Mouse (Mus musculus) T-helper 2 cell (primary cell): Measurements from ENCODE around the gene Ctrb1.

Experiments
- in situ Hi-C: fragments of 300-600 bp; cut with MboI, MseI; formaldehyde crosslinking; loops from one replicate; pipeline ENCODE4 v1.15.1; 2025; ENCODE audit warnings: high pct_unique_total_duplicates

Ctrb1 gene

DNA sequence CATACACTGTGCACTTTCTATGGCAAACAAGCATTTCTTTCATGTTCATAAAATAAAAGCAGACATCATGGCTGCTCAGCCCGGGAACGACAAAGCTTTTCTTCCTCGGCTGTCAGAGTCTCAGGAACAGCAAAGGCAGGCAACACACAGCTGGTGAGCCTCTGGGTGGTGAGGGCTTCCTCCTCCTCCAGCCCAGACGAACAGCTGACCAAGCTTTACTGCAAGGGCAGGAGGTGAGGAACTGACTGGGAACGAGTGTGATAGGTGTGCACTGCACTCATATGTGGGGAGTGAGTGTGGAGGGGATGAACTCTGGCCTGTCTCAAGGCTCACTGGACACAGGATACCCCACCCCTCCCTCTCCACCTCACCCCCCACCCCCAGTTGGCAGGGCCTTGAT lies 28.1 kb upstream of the Ctrb1 start:
- in situ Hi-C loops, result no loop called here

DNA sequence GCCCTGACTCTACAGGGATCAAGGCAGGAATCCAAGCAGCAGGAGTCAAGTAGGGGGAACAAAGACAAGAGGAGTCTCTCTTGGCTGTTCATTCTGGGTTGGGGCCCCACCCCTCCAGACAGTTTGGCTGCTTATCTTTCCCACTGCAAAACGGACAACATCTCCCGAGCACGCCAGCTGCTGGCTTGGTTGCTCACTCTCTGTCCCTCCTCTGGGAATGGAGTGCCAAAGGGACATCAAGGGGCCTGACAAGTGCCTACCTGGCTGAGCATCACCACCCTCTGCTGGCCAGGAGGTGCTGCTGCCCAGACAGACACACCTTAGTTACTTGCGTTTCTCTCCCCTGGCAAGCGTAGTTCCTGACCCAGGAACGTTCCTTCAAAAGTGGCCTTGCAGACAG lies 27.1 kb upstream of the Ctrb1 start:
- in situ Hi-C loops, result no loop called here

- in situ Hi-C loops, result no loop called here
Observed at GRCm38 (mm10) chr8:111717488-111717792, 26.6 kb upstream of the Ctrb1 start.

GRCm38 (mm10) chr8:111716603-111717487 lies 26.0 kb upstream of the Ctrb1 start:
- in situ Hi-C loops, result no loop called here

DNA sequence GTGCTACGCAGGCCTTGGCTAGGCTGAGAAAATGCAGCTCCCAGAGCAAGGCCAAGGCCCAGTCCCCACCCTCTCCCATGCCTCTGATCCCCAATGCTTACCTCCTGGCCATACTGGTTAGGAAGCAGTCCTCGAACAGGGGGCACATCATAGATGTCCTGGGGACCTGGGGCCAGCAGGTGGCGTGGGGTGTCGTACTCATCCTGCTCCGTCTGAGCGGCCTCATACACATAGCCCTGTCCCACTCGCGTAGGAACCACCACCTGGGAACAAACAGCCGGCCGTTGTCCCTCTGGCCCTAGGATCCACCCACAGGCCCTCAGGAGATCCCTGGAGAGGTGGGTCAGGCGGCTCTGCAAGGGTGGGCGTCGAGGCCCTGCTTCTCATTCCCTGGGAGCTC lies 24.7 kb upstream of the Ctrb1 start:
- in situ Hi-C loops, result no loop called here

DNA sequence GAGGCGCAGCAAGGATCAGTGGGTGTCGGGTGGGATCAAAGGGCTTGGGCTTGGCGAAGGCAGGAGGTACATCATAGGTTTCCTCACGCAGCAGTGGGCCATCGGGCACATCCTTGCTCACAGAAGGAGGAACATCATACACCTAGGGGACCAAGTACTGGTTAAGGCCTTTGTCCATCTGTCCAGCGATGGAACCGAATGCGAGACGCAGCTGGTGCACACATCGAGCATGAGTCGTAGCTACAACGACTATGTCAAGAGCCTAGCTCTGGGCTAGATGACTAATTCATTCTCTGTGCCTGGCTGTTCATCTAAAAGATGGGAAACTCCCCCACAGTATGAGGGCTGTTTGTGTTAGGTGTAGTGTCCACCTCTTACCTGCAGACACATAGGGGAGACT lies 23.5 kb upstream of the Ctrb1 start:
- in situ Hi-C loops, result no loop called here

GRCm38 (mm10) chr8:111713817-111714216 lies 23.0 kb upstream of the Ctrb1 start:
- in situ Hi-C loops, result no loop called here

GRCm38 (mm10) chr8:111713291-111713690 lies 22.5 kb upstream of the Ctrb1 start:
- in situ Hi-C loops, result no loop called here

DNA sequence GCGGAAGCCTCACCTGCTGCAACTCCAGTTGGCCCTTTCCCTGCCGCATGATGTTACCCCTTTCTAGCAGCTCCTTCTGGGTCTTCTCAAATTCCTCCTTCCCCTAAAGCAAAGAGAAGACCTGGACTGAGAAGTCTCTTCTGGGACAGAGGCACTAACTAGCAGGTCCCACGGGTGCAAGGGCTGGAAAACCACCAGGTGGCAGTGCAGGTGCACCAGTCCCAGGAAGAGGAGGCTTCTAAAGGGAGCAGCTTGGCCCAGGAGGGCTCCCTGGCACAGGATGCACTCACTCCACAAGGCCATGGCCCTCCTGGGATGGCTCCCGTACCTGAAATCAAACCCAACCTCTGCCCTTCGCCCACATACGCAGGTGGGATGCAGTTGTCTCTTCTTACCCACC lies 21.8 kb upstream of the Ctrb1 start:
- in situ Hi-C loops, result no loop called here

- in situ Hi-C loops, result no loop called here
Observed at GRCm38 (mm10) chr8:111712135-111712534, 21.3 kb upstream of the Ctrb1 start.

- in situ Hi-C loops, result no loop called here
Observed at GRCm38 (mm10) chr8:111710777-111711485, 20.1 kb upstream of the Ctrb1 start.

GRCm38 (mm10) chr8:111709223-111709622 lies 18.4 kb upstream of the Ctrb1 start:
- in situ Hi-C loops, result no loop called here

DNA sequence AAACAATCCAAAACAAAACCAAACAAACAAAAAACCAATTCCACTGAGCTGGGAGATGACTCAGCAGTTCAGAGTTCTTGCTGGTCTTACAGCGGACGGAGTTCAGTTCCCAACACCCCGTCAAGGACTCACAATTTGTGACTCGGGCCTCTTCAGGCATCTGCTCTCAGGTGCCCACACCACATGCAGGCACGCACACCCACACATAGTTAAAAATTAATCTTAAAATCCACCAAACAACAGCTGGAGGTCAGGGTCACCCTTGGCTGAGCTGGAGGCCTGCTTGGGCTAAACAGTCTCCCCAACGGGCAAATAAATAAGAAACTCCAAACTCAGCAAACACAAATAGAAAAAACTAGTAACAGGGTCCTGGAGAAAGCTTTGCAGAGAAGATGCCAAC lies 17.5 kb upstream of the Ctrb1 start:
- in situ Hi-C loops, result no loop called here

GRCm38 (mm10) chr8:111705699-111706098 lies 14.9 kb upstream of the Ctrb1 start:
- in situ Hi-C loops, result no loop called here

GRCm38 (mm10) chr8:111705222-111705621 lies 14.4 kb upstream of the Ctrb1 start:
- in situ Hi-C loops, result no loop called here

DNA sequence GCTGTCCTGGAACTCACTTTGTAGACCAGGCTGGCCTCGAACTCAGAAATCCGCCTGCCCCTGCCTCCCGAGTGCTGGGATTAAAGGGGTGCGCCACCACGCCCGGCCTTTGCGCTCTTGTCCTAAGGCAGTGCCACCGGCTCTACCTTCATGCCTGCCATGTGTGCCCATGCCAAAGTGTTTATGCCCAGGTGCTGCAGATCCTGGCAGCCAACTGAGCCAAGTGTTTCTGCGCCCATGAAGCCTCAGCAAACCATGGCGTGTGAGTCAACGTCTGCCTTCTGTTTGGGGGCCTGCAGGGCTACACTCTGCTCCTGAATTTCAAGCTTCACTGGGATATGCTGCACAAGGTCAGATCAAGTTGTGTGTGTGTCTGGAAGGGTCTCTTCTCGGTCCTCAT lies 13.8 kb upstream of the Ctrb1 start:
- in situ Hi-C loops, result no loop called here

- in situ Hi-C loops, result no loop called here
Observed at GRCm38 (mm10) chr8:111701380-111701779, 10.6 kb upstream of the Ctrb1 start.

DNA sequence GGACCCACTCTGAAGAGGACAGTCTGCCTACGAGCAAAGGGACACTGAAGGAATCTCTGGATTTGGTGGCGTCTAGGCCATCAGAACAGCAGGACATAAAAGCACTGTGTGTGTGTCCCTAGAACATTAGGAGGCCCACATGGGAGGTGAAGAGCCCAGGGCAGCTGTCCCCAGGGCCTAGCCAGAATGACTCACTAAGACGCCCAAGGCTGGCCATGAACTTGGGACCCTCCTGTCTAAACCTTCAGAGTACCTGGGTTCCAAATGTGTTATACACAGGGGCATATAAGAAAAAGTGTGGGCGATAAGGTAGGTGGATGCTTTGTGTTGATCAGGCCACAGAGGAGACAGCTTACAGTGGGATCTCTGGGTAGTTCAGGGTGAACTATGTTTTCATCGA lies 9.9 kb upstream of the Ctrb1 start:
- in situ Hi-C loops, result no loop called here

DNA sequence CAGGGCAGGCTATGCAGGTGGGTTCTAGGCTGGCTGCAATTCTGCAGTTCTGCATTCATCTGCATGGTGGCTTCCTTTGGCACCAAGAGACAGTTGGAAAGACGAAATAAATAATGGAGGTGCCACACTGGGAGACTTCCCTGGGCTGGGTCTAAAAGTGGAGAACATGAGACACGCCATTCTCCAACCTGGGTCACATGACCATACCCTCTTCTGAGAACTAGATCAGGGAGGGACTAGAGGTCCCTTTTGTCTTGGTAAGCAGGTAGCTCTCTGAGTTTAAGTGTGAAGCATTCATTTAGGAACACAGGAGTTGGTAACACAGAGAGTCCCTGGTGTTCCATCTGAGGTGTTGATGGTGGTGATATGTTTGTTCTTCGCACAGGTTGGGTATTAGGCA lies 9.4 kb upstream of the Ctrb1 start:
- in situ Hi-C loops, result no loop called here

GRCm38 (mm10) chr8:111699035-111699434 lies 8.2 kb upstream of the Ctrb1 start:
- in situ Hi-C loops, result loop anchor here (10.0 kb wide), 1 partner anchor 136 kb away; no protein-coding TSS in a partner anchor

DNA sequence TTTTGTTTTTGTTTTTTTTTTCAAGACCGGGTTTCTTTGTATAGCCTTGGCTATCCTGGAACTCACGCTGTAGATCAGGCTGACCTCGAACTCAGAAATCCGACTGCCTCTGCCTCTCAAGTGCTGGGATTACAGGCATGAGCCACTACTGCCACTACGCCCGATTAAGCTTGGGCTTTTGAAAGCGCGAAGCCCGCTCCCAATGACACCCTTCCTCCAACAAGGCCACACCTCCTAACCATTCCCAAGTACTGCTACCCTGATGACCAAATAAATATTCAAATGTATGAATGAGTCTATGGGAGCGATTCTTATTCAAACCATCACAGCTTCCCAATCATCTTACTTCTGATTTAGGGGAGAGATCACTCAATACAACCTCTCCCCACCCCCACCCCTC lies 6.8 kb upstream of the Ctrb1 start:
- in situ Hi-C loops, result loop anchor here (10.0 kb wide), 1 partner anchor 137 kb away; no protein-coding TSS in a partner anchor

- in situ Hi-C loops, result loop anchor here (10.0 kb wide), 1 partner anchor 139 kb away; no protein-coding TSS in a partner anchor
Observed at GRCm38 (mm10) chr8:111695441-111695840, 4.6 kb upstream of the Ctrb1 start.

DNA sequence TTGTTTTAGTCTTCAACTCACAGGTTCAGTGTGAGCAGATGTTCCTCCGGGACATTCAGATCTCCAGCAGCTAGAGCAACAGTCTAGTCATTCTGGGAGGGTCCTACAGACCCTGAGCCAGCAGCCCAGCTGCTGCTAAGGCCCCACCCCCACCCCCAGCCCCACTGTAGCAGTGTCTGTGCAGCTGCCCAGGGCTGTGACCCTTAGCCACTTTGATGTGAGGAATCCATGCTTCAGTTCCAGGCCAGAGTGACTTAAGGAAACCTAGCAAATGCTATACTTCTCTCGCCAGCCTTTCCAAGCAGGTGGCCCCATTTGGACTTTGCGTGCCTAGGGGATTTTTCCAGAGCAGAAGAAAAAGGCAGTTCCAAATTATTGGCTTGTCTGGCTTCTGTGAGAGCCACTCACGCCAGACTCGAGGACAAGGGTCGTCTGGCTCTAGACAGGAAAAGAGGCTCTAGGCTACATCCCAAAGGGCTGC lies 2.5 kb upstream of the Ctrb1 start:
- in situ Hi-C loops, result loop anchor here (10.0 kb wide), 1 partner anchor 142 kb away; no protein-coding TSS in a partner anchor
